Mouse (Mus musculus) limb, embryonic 14.5 days (tissue): Measurements from ENCODE around the gene C2cd4a. TPM values are rescaled to one million over a fixed set of nuclear protein-coding genes. Genes with fewer than 3 reads are reported as not detected.

Experiments used
- ATAC-seq: fragments of 200-750 bp; cut with Nextera tagmentation; 2 replicates; pipeline ENCODE4 v1.8.0; 2017; ENCODE audit warnings: low read depth, moderate number of reproducible peaks, moderate TSS enrichment; ENCODE audit not compliant: low FRiP score
- DNase-seq: peaks from one replicate; pipeline ENCODE4 v3.0.0-alpha.2; 2015; ENCODE audit warnings: low spot score
- H3K27ac ChIP-seq: fragments of 300-500 bp; sonication (generic); replicated peaks from 2 replicates; pipeline ENCODE4 v1.5.1; 2014; ENCODE audit warnings: low read depth, mild to moderate bottlenecking, low read length, moderate library complexity, mixed read lengths
- H3K27me3 ChIP-seq: fragments of 300-500 bp; sonication (generic); 2 replicates; pipeline ENCODE4 v1.6.1; 2014; ENCODE audit warnings: low read length, mixed read lengths; ENCODE audit not compliant: control insufficient read depth, insufficient read depth
- H3K36me3 ChIP-seq: fragments of 300-500 bp; sonication (generic); 2 replicates; pipeline ENCODE4 v1.6.1; 2014; ENCODE audit warnings: mild to moderate bottlenecking, low read length, moderate library complexity, mixed read lengths; ENCODE audit not compliant: control insufficient read depth, insufficient read depth
- H3K4me1 ChIP-seq: fragments of 300-500 bp; sonication (generic); 2 replicates; pipeline ENCODE4 v1.6.1; 2014; ENCODE audit warnings: antibody characterized with exemption, low read length, mixed read lengths; ENCODE audit not compliant: control insufficient read depth, insufficient read depth
- H3K4me2 ChIP-seq: fragments of 300-500 bp; sonication (generic); replicated peaks from 2 replicates; pipeline ENCODE4 v1.6.1; 2014; ENCODE audit warnings: low read depth, mild to moderate bottlenecking, low read length, moderate library complexity; ENCODE audit not compliant: severe bottlenecking
- H3K4me3 ChIP-seq: fragments of 300-500 bp; sonication (generic); replicated peaks from 2 replicates; pipeline ENCODE4 v1.5.1; 2014; ENCODE audit warnings: low read length
- H3K9ac ChIP-seq: fragments of 300-500 bp; sonication (generic); 2 replicates; pipeline ENCODE4 v1.6.1; 2014; ENCODE audit warnings: mild to moderate bottlenecking, low read depth, low read length, moderate library complexity; ENCODE audit not compliant: severe bottlenecking
- H3K9me3 ChIP-seq: fragments of 300-500 bp; sonication (generic); 2 replicates; pipeline ENCODE4 v1.6.1; 2016; ENCODE audit warnings: low read length; ENCODE audit not compliant: control insufficient read depth
- POLR2A ChIP-seq: fragments of 200-500 bp; IDR thresholded peaks from 2 replicates; pipeline ENCODE4 v1.8.0; 2012; ENCODE audit warnings: inconsistent platforms, mild to moderate bottlenecking, moderate library complexity, borderline replicate concordance; ENCODE audit not compliant: insufficient read depth, insufficient read length; ENCODE audit errors: extremely low read depth
- WGBS: fragments of 180-500 bp; shearing (Covaris S2); extraction: QIAGEN DNeasy Blood & Tissue Kit; methylation state at CpG from one replicate; pipeline ENCODE4 v1.1.7; 2014; 5-methylcytosine and 5-hydroxymethylcytosine counted together
- polyA plus RNA-seq, 2 experiments: library from polyadenylated mRNA; depleted of rRNA in 1 of 2; stranded (reverse) in 1 of 2; unstranded in 1 of 2; fragments of >200 nt; fragmentation: Nextera tagmentation in 1 of 2; extraction: Ambion mirVana in 1 of 2; gene quantifications; 2 replicates each; pipeline versions ENCODE4 v1.2.1 to v1.2.3; 2012 to 2014

Gene C2cd4a
- polyA plus RNA-seq, 2 experiments, result 1.0 to 1.3 TPM

DNA sequence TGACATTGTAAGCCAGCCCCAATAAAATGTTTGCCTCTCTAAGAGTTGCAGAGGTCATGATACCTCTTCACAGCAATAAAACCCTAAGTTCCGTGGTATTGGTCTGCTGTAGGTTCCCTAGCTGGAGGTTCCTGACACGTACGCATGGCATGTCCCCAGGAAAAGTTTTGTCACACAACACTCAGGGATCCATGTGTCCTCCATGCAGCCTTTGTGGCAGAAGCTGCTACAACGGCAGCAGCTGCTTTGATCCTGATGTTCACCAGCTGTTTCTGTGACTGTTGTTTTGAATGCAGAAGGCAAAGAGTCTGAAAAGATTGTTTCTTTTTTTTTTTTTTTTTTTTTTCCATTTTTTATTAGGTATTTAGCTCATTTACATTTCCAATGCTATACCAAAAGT lies 19.0 kb downstream of the C2cd4a start:
- Histone ChIP-seq H3K27ac (peak overlapping the region; percentile 71; the same call in 1 of the 2 replicates), H3K36me3 (no peaks in the 10 kb centered on the region), H3K9ac (no peak overlapping the region), H3K4me2 (0 out of 2 replicates have a peak overlapping the region, but pooled peaks have one; percentile 35), H3K4me3 (no peak overlapping the region), H3K9me3 (no peaks in the 10 kb centered on the region), H3K27me3 (no peaks in the 10 kb centered on the region), H3K4me1 (peaks cover 14% of the 10 kb centered on the region)
- ATAC-seq, result no peak
- DNase-seq, result peak; percentile 48
- no peak for TF ChIP-seq POLR2A
- WGBS, result 42% methylated on average over 4 of the region's 4 CpGs

DNA sequence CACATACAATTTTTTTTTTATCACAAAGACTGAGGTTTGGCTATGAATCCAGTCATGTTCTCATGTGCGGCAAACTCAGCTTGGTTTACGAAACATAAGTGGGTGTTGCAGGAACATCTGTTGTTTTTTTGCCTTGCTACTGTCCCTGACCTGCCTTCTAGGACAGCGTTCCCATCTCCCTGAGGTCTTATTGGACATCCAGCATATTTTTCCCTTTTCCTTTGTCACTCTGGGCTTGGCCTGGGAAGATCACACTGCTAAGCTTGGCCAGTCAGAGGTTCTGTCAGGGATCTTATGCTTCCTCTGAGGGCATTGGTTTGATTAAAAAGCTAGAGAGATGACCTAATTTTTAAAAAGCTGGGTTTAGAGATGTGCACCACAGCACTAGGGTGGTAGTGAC lies 21.0 kb downstream of the C2cd4a start:
- no peak for TF ChIP-seq POLR2A
- H3K36me3 ChIP-seq, result no peaks in the 10 kb centered on the region
- ATAC-seq, result no peak

DNA sequence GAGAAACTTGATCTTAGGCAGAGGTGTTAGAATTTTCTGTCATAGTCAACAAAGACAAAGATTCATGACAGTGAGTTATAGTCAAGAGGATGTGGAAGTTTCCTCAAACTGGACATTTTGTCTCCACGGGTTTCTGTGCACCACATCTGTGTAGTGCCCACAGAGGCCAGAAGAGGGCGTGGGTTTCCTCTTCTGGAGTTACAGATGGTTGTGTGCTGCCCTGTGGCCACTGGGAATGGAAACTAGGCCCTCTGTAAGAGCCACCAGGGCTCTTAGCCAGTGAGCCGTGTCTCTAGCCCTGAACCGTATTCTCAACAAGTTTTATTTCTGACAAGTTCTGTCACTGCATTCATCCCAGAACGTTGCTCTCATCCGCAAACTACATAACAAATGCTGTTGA lies 21.6 kb downstream of the C2cd4a start:
- H3K4me3 ChIP-seq, result no peak overlapping the region
- no peaks in the 10 kb centered on the region for H3K27me3 ChIP-seq
- ATAC-seq, result no peak
- WGBS, result 68% methylated on average over 6 of the region's 6 CpGs
- no peak overlapping the region for H3K4me2 ChIP-seq
- DNase-seq, result no peak
- peaks cover 14% of the 10 kb centered on the region for H3K4me1 ChIP-seq
- H3K36me3 ChIP-seq, result no peaks in the 10 kb centered on the region
- H3K9me3 ChIP-seq, result no peaks in the 10 kb centered on the region
- no peak for TF ChIP-seq POLR2A
- no peak overlapping the region for H3K9ac ChIP-seq
- H3K27ac ChIP-seq, result no peak overlapping the region

More for the DNA sequence above, 21.0 kb downstream of the C2cd4a start:
- Histone ChIP-seq H3K4me3 (no peak overlapping the region), H3K4me2 (no peak overlapping the region), H3K4me1 (peaks cover 14% of the 10 kb centered on the region), H3K9ac (no peak overlapping the region), H3K27me3 (no peaks in the 10 kb centered on the region), H3K27ac (no peak overlapping the region), H3K9me3 (no peaks in the 10 kb centered on the region)
- DNase-seq, result no peak
- WGBS, result 84% methylated on average over 3 of the region's 3 CpGs

DNA sequence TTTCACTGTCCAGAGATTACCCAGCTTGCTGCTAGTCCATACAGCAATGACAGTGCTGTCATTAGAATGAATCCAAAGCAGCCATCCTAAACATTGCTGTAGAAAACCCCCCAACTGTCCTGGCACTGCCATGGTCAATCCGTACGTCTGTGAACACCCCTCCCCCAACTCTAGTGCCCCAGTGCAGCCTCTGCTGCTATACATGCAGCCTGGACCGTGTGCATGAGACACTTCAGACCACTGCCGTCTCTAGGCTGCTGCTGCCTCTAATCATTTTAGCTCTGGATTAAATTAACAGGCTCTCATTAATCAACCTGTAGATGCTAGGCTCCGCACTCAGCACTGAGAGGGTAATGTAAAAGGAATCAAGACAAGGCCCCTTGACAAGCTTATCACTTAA lies 25.1 kb downstream of the C2cd4a start:
- Histone ChIP-seq H3K4me1 (no peaks in the 10 kb centered on the region), H3K9ac (no peak overlapping the region), H3K27ac (no peak overlapping the region), H3K9me3 (no peaks in the 10 kb centered on the region), H3K4me3 (no peak overlapping the region), H3K36me3 (no peaks in the 10 kb centered on the region), H3K27me3 (no peaks in the 10 kb centered on the region; the same call in 1 of the 2 replicates), H3K4me2 (no peak overlapping the region)
- WGBS, result 37% methylated on average over 5 of the region's 5 CpGs
- DNase-seq (no peak), ATAC-seq (no peak)
- no peak for TF ChIP-seq POLR2A

DNA sequence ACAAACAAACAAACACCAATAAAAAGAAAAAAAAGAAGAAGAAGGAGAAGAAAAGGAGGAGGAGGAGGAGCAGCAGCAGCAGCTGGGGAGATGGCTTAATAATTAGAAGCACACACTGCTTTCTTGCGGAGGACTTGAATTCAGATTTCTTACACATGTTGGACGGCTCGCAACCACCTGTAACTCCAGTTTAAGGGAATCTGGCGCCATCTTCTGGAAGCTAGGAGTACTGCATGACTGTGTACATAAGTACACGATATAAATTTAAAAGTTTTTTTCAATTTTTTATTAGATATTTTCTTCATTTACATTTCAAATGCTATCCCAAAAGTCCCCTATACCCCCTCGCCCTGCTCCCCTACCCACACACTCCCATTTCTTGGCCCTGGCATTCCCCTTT lies 29.9 kb downstream of the C2cd4a start:
- H3K4me1 ChIP-seq, result peaks cover 7% of the 10 kb centered on the region; the same call in 1 of the 2 replicates
- TF ChIP-seq POLR2A, result no peak
- ATAC-seq, result no peak
- H3K9ac ChIP-seq, result no peak overlapping the region
- H3K36me3 ChIP-seq, result no peaks in the 10 kb centered on the region
- H3K27me3 ChIP-seq, result no peaks in the 10 kb centered on the region; the same call in 1 of the 2 replicates
- H3K27ac ChIP-seq, result no peak overlapping the region
- H3K4me3 ChIP-seq, result no peak overlapping the region
- no peaks in the 10 kb centered on the region for H3K9me3 ChIP-seq
- DNase-seq, result peak; percentile 28
- no peak overlapping the region for H3K4me2 ChIP-seq
- WGBS, result 32% methylated on average over 6 of the region's 6 CpGs
